29 mouse cellular contexts compared by ENCODE assay signal in genomic region chr8:39742377-39742776, GRCm38 (mm10).
DNase-seq lines count a peak whose midpoint lies in the region; ATAC-seq and TF ChIP-seq lines count a peak whose summit lies in the region.
"Had no signal": no experiment of that assay in that cellular context is flagged by ENCODE, and none has a peak within 500 bp of the region (broad histone marks: within the 10 kb centered on the region; RNA-seq: fewer than 3 reads in every experiment).

No protein-coding gene starts in this region.

- H3K27me3 ChIP-seq in hindbrain, postnatal 0 days (ENCODE audit: insufficient read depth, low read length) = no peaks in the 10 kb centered on the region
- H3K27me3 ChIP-seq: CH12.LX; heart, embryonic 12.5 days; limb, embryonic 12.5 days; megakaryocyte, embryonic 14.5 days; midbrain, embryonic 13.5 days; stomach, embryonic 15.5 days had no signal

- intact Hi-C loops in left cerebral cortex, postnatal 14 days (cut with DNase I) = no loop called here
- intact Hi-C loops in left cerebral cortex, postnatal 4 days (cut with DNase I) = no loop called here

- DNase-seq in frontal cortex, adult 2 months (ENCODE audit: extremely low spot score in 1 of 2, low spot score in 1 of 2) = peak; percentile 20 to 56
- DNase-seq in frontal cortex, postnatal 14 days (ENCODE audit: low spot score in 2 of 2) = no peak
- DNase-seq in left cerebral cortex, postnatal 14 days (ENCODE audit: low spot score in 2 of 2) = peak; percentile 5 to 31
- no peak for DNase-seq in left cerebral cortex, postnatal 4 days
- DNase-seq in 3134 (ENCODE audit: extremely low read depth, insufficient read length, low spot score) = peak; percentile 1
- peak; percentile 16 for DNase-seq in fibroblast of lung, adult 2 months (ENCODE audit: low read depth)
- DNase-seq in hindbrain, postnatal 0 days (ENCODE audit: low spot score) = no peak
- DNase-seq: adrenal gland, adult 2 months; B cell, adult 2 months; cerebellum, adult 11-12 months; cerebellum, postnatal 10 days; gastrocnemius, postnatal 25 days; heart, adult 18-20 months; heart, postnatal 10 days; kidney, adult 11 months; liver, postnatal 0 days; lung, postnatal 36 days; thymus, adult 18-20 months; thymus, postnatal 4 days had no signal

- no peak for TF ChIP-seq CTCF in hindbrain, postnatal 0 days (IDR thresholded peaks at IDR 0.05; ENCODE audit: low read depth)

- H3K4me3 ChIP-seq in hindbrain, postnatal 0 days (ENCODE audit: low read length) = no peak overlapping the region
- H3K4me3 ChIP-seq: embryonic facial prominence, embryonic 10.5 days; forebrain, embryonic 10.5 days; heart, embryonic 12.5 days; limb, embryonic 12.5 days; megakaryocyte, embryonic 14.5 days; midbrain, embryonic 13.5 days; stomach, embryonic 15.5 days had no signal

- no peaks in the 10 kb centered on the region for H3K9me3 ChIP-seq in hindbrain, postnatal 0 days (ENCODE audit: low read length)
- H3K9me3 ChIP-seq: embryonic facial prominence, embryonic 10.5 days; forebrain, embryonic 10.5 days; G1E; heart, embryonic 12.5 days; limb, embryonic 12.5 days; megakaryocyte, embryonic 14.5 days; midbrain, embryonic 13.5 days; stomach, embryonic 15.5 days had no signal

- H3K36me3 ChIP-seq in hindbrain, postnatal 0 days (ENCODE audit: insufficient read depth, low read length) = no peaks in the 10 kb centered on the region
- H3K36me3 ChIP-seq: embryonic facial prominence, embryonic 10.5 days; forebrain, embryonic 10.5 days; G1E; heart, embryonic 12.5 days; limb, embryonic 12.5 days; midbrain, embryonic 13.5 days; stomach, embryonic 15.5 days had no signal

- H3K27ac ChIP-seq in hindbrain, postnatal 0 days = no peak overlapping the region
- H3K27ac ChIP-seq: embryonic facial prominence, embryonic 10.5 days; forebrain, embryonic 10.5 days; limb, embryonic 12.5 days; midbrain, embryonic 13.5 days; stomach, embryonic 15.5 days had no signal

- no peaks in the 10 kb centered on the region for H3K4me1 ChIP-seq in hindbrain, postnatal 0 days (ENCODE audit: insufficient read depth, low read length)
- H3K4me1 ChIP-seq: embryonic facial prominence, embryonic 10.5 days; forebrain, embryonic 10.5 days; heart, embryonic 12.5 days; limb, embryonic 12.5 days; megakaryocyte, embryonic 14.5 days; midbrain, embryonic 13.5 days; stomach, embryonic 15.5 days had no signal

- no peak overlapping the region for H3K9ac ChIP-seq in hindbrain, postnatal 0 days (replicated peaks; ENCODE audit: low read length)
- H3K9ac ChIP-seq: heart, embryonic 12.5 days; limb, embryonic 12.5 days; liver, postnatal 0 days; midbrain, embryonic 13.5 days; stomach, embryonic 15.5 days had no signal

- ATAC-seq in hindbrain, postnatal 0 days = no peak
- ATAC-seq: liver, postnatal 0 days; midbrain, embryonic 13.5 days had no signal

- H3K4me2 ChIP-seq in hindbrain, postnatal 0 days (ENCODE audit: low read depth, low read length) = no peak overlapping the region
- H3K4me2 ChIP-seq: heart, embryonic 12.5 days; limb, embryonic 12.5 days; liver, embryonic 11.5 days; midbrain, embryonic 13.5 days; stomach, embryonic 15.5 days had no signal

Comparison
In these comparisons a context has a peak if more than half of its experiments do, and no peak if none do; other contexts are left out.
1. DNase-seq: peak in frontal cortex, adult 2 months (2 of 2), left cerebral cortex, postnatal 14 days (2 of 2), 3134 (single experiment) and fibroblast of lung, adult 2 months (single experiment); none in frontal cortex, postnatal 14 days (0 of 2), left cerebral cortex, postnatal 4 days (single experiment) and hindbrain, postnatal 0 days (single experiment).